Mouse (Mus musculus) ES-Bruce4 (cell line): ENCODE results near the gene Hist1h4f. TPM values are rescaled to one million over a fixed set of nuclear protein-coding genes. Genes with fewer than 3 reads are reported as not detected.
"Not testable (repeated sequence)": the region's sequence is repeated elsewhere in the genome, so short reads cannot be mapped to it uniquely, and the experiment has no call there.

ENCODE experiments used
- H3K27ac ChIP-seq: 2 replicates; pipeline ENCODE4 v1.5.1; 2012; ENCODE audit warnings: low read length, inconsistent platforms; ENCODE audit not compliant: insufficient read depth
- H3K27me3 ChIP-seq: 2 replicates; pipeline ENCODE4 v1.6.1; 2012; ENCODE audit warnings: mild to moderate bottlenecking, low read length, inconsistent platforms; ENCODE audit not compliant: control insufficient read depth, poor library complexity, insufficient read depth, severe bottlenecking
- H3K36me3 ChIP-seq: 2 replicates; pipeline ENCODE4 v1.6.1; 2012; ENCODE audit warnings: inconsistent platforms, mild to moderate bottlenecking, low read length, moderate library complexity; ENCODE audit not compliant: control insufficient read depth, poor library complexity, insufficient read depth, severe bottlenecking
- H3K4me1 ChIP-seq: one replicate; pipeline ENCODE4 v1.8.1; 2011; ENCODE audit warnings: low read length; ENCODE audit not compliant: control insufficient read depth, insufficient read depth
- H3K4me3 ChIP-seq: 2 replicates; pipeline ENCODE4 v1.5.1; 2011; ENCODE audit warnings: low read depth, mild to moderate bottlenecking, low read length
- H3K9ac ChIP-seq: 2 replicates; pipeline ENCODE4 v1.6.1; 2012; ENCODE audit warnings: low read depth, mild to moderate bottlenecking, inconsistent platforms; ENCODE audit not compliant: poor library complexity, severe bottlenecking
- H3K9me3 ChIP-seq: replicated peaks from 2 replicates; pipeline ENCODE4 v1.6.1; 2012; ENCODE audit warnings: mild to moderate bottlenecking, low read length, inconsistent platforms; ENCODE audit not compliant: control insufficient read depth, poor library complexity, insufficient read depth, severe bottlenecking
- CTCF ChIP-seq: IDR thresholded peaks from one replicate; pipeline ENCODE4 v1.8.1; 2011; ENCODE audit warnings: low read depth, low read length
- EP300 ChIP-seq: IDR thresholded peaks from 2 replicates; pipeline ENCODE4 v1.6.1; 2011; ENCODE audit warnings: low read depth, low read length; ENCODE audit not compliant: insufficient read depth
- POLR2A ChIP-seq: IDR thresholded peaks from one replicate; pipeline ENCODE4 v1.8.1; 2011; ENCODE audit warnings: low read length; ENCODE audit not compliant: insufficient read depth
- polyA plus RNA-seq: library from polyadenylated mRNA; stranded (reverse); fragments of >200 nt; gene quantifications from 2 replicates; pipeline ENCODE4 v1.2.4, GENCODE M21; 2011; ENCODE audit warnings: low read depth; ENCODE audit not compliant: missing spikeins, insufficient read depth, insufficient read length

Hist1h4f gene
- polyA plus RNA-seq, 1 experiment, result 24.1 TPM

GRCm38 (mm10) chr13:23576906-23577639, 25.6 kb upstream of the Hist1h4f start:
- no peaks in the 10 kb centered on the region for H3K27me3 ChIP-seq
- H3K9ac ChIP-seq, result peak overlapping the region; percentile 79
- peak overlapping the region; percentile 93 for H3K27ac ChIP-seq
- no peaks in the 10 kb centered on the region for H3K4me1 ChIP-seq
- H3K36me3 ChIP-seq, result no peaks in the 10 kb centered on the region
- peak overlapping the region; percentile 72; the same call in 1 of the 2 replicates for H3K4me3 ChIP-seq
- TF ChIP-seq POLR2A (no peak), CTCF (no peak), EP300 (no peak)
- no peaks in the 10 kb centered on the region for H3K9me3 ChIP-seq

- no peaks in the 10 kb centered on the region for H3K27me3 ChIP-seq
- no peaks in the 10 kb centered on the region for H3K36me3 ChIP-seq
- no peaks in the 10 kb centered on the region for H3K4me1 ChIP-seq
- no peak for TF ChIP-seq EP300
- TF ChIP-seq CTCF, result no peak
- TF ChIP-seq POLR2A, result no peak
- H3K4me3 ChIP-seq, result peak overlapping the region; percentile 72
- H3K9ac ChIP-seq, result peak overlapping the region; percentile 79
- H3K27ac ChIP-seq, result peak overlapping the region; percentile 93
- no peaks in the 10 kb centered on the region for H3K9me3 ChIP-seq
Observed at GRCm38 (mm10) chr13:23576351-23576881, 25.0 kb upstream of the Hist1h4f start.

- Histone ChIP-seq H3K4me3 (peak overlapping the region; percentile 85), H3K9ac (peak overlapping the region; percentile 79), H3K27ac (peak overlapping the region; percentile 58; the same call in 1 of the 2 replicates)
- not testable (repeated sequence) for H3K9me3 ChIP-seq, H3K36me3 ChIP-seq, H3K4me1 ChIP-seq, H3K27me3 ChIP-seq
- peak; percentile 81 for TF ChIP-seq POLR2A
Observed at GRCm38 (mm10) chr13:23575864-23576313, 24.4 kb upstream of the Hist1h4f start.

- Histone ChIP-seq H3K4me1 (no peaks in the 10 kb centered on the region), H3K9me3 (no peaks in the 10 kb centered on the region), H3K9ac (peak within 1 kb of the TSS; percentile 82), H3K4me3 (peak within 1 kb of the TSS; percentile 85), H3K36me3 (no peaks in the 10 kb centered on the region), H3K27ac (peak within 1 kb of the TSS; percentile 96), H3K27me3 (no peaks in the 10 kb centered on the region)
- no peak for TF ChIP-seq CTCF
- TF ChIP-seq EP300, result no peak
- TF ChIP-seq POLR2A, result no peak
Observed at GRCm38 (mm10) chr13:23575271-23575851, 23.9 kb upstream of the Hist1h4f start, which contains the start of gene Hist1h3d. Gene Hist1h3d, plus strand, starts transcription at chr13:23575763.

- peak overlapping the region; percentile 82 for H3K9ac ChIP-seq
- H3K36me3 ChIP-seq, H3K27me3 ChIP-seq, H3K4me1 ChIP-seq, H3K9me3 ChIP-seq: not testable (repeated sequence)
- peak overlapping the region; percentile 59 for H3K4me3 ChIP-seq
- peak; percentile 91 for TF ChIP-seq POLR2A
- H3K27ac ChIP-seq, result peak overlapping the region; percentile 96
Observed at GRCm38 (mm10) chr13:23574546-23575170, 23.2 kb upstream of the Hist1h4f start.

GRCm38 (mm10) chr13:23573898-23574524, 22.6 kb upstream of the Hist1h4f start, which contains the start of the genes Hist1h2bf and Hist1h2ad:
Gene Hist1h2bf, minus strand, starts transcription at chr13:23574196.
Gene Hist1h2ad, plus strand, starts transcription at chr13:23574381.
- H3K9me3 ChIP-seq, H3K27me3 ChIP-seq: not testable (repeated sequence)
- H3K4me3 ChIP-seq, result peak within 1 kb of the TSS; percentile 72

GRCm38 (mm10) chr13:23573034-23573897, 21.8 kb upstream of the Hist1h4f start:
- not testable (repeated sequence) for H3K27me3 ChIP-seq, H3K36me3 ChIP-seq, H3K4me1 ChIP-seq, H3K9me3 ChIP-seq
- Histone ChIP-seq H3K27ac (peak overlapping the region; percentile 97), H3K4me3 (peak overlapping the region; percentile 72), H3K9ac (peak overlapping the region; percentile 96)

More at GRCm38 (mm10) chr13:23573898-23574524, 22.6 kb upstream of the Hist1h4f start, which contains the start of the genes Hist1h2bf and Hist1h2ad:
- H3K4me1 ChIP-seq, H3K36me3 ChIP-seq: not testable (repeated sequence)
- peak within 1 kb of the TSS; percentile 97 for H3K27ac ChIP-seq
- H3K9ac ChIP-seq, result peak within 1 kb of the TSS; percentile 96
